Mouse (Mus musculus): ENCODE data around the gene Dock9.
"Not testable (repeated sequence)": the region's sequence is repeated elsewhere in the genome, so short reads cannot be mapped to it uniquely, and the experiment has no call there.

Dock9 gene

DNA sequence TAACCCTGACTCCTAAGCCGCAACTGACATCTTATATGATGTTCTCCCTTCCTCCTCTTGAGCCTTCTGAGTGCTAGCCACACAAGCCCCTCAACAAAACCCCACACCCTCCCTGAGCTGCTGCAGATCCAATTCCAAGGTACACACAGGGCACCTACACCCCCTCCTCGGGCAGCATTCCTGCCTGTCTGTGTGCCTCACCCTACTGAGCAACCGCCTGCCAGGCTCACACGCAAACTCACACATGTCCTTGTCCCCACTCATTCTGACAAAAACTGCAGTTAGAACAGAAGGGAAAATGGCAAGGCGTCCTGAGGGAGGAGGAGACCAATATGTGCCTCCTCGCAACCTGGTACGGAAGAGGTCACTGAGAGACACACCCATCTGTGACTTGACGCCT lies 60.4 kb downstream of the Dock9 start:
- no peak for DNase-seq (ENCODE audit: low spot score)

DNA sequence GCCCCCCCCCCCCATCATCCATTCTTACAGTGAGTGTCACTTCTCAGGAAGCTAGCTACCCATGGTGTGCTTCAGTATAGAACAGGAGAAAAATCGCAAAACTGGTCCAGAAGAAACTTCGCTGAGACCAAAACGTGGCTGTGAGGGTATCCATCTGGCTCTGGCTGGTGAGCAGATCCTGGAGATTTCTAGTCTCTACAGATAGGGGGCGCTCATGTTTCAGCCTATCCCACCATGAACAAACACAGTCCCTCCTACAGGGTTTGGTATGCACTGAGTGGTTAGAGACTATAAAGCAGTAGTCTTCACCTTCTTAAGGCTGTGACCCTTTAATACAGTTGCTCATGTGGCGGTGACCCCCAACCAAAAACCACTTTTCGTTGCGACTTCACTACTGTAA lies 62.0 kb downstream of the Dock9 start:
- no peak for DNase-seq (ENCODE audit: low spot score)

DNA sequence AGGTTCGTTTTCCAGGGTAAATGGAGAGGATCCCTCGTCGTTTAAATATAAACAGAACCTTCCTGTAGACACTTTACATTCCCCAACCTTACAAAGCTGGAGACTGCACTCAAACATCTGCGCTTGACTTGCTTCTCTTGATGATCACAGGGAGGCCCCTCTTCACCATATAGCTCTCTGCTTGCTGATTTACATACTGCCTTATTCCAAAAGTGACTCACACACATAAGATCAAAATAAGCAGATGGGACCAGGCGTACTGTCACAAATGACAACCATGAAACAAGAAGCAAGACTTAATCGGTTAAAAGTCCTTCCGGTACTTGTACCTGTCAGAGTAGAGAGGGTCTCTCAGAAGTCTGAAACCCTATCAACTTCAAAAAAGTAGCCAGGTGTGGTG lies 63.4 kb downstream of the Dock9 start:
- no peak for DNase-seq (ENCODE audit: low spot score)

DNA sequence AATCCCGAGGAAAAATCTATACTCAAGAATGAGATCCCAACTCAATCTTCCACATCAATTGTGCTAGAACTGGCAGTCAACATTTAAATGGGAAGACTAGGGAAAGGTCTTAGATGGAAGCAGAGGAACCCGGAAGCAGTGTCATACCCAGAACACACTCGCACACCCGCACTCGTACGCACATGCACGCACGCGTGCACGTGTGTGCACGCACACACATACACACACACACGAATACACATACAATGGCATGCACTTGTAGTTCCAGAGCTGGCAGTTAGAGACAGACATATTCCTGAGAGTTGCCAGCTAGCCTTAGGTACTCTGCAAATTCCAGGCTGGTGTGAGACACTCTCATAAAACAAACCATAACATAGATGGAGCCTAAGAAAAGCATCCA lies 63.9 kb downstream of the Dock9 start:
- no peak for DNase-seq (ENCODE audit: low spot score)

DNA sequence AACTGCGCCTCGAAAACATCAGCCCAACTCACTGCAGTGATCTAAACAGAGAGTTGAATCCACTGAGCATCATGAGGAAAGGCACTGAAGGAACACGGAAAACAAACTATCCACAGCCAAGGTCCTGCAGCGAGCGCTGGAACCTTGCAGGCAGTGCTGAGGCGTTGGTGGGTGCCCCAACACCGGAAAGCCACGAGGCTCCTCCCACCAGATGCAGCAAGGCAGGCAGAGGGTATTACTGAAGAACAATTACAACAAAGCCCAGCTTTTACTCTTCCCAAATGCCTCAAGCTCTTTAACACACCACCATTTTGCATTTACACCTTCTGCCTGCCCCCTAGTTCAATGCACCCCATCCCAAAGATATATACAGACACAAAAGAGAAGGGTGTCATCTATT lies 65.4 kb downstream of the Dock9 start:
- DNase-seq (ENCODE audit: low spot score) = no peak

DNA sequence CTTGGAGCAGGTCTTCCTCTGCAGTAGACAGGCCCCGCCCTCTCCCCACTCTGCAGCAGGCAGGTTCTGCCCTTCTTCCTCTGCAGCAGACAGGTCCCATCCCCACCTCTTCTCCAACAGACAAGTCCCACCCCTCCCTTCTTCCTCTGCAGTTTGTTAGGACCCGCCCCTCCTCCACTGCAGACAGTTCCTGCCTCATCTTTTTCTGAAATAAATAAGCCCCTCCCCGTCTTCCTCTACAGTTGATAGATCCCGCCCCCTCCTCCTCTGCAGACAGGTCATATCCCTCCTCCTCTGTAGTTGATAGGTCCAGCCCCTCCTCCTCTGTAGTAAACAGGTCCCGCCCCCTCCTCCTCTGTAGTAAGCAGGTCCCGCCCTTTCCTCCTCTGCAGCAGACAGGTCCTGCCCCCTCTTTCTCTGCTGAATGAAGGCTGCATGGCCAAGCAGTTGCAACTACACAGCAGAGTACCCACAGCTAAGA lies 65.9 kb downstream of the Dock9 start:
- DNase-seq (ENCODE audit: low spot score) = no peak

DNA sequence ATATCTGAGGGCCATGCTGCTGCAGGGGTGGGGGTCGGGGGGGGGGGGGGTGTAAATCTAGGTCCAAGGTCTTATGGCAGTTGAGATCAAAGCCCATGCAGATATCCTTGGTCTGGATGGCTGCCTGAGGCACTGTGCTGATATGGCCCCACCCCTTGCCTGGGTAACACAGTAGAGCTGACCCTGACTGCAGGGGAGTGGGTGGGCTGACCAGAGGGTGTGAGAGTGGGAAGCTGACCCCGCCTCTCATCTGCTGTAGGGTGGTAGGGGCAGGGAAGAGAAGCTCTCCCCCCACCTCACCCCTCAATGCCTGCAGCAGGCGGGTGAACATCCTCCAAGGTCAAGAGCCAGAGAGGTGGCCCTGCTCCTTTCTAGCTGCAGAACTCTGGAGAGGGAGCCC lies 66.7 kb downstream of the Dock9 start:
- DNase-seq (ENCODE audit: low spot score) = no peak

DNA sequence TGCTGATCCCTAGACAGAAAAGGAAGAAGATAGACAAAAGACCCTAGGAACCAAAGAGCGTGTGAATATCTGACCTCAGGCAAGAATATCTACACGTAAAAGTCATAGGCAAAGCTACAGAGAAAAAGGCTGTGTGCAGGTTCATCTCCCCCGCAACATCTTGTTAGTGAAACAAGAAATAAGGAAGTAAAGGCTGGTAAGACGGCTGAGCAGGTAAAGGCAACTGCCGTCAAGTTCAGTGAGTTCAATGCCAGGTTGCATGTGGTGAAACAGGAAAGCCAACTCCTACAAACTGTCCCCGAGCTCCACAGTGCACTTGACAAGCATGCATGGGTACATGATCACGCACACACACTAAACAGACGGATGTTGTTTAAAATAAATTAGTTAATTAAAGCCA lies 69.6 kb downstream of the Dock9 start:
- DNase-seq (ENCODE audit: low spot score) = no peak

DNA sequence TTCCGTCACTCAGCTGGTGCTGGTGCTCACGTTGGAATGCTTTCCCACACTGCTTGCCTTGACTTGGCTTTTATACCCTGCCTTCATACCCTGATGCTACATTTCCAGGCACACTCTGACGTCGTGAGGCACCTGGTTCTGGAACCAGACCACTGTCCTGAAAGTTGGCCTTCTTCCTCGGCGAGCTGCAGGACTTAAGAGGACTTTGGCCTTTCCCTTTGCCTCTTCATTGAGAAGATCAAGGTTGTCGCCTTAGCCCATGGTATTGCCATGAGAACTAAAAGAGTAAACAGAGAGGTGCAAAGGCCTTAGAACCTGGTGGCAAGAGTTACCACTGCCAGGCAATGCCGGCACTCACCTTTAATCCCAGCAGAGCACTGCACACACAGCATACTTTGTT lies 73.1 kb downstream of the Dock9 start:
- no peak for DNase-seq (ENCODE audit: low spot score)

DNA sequence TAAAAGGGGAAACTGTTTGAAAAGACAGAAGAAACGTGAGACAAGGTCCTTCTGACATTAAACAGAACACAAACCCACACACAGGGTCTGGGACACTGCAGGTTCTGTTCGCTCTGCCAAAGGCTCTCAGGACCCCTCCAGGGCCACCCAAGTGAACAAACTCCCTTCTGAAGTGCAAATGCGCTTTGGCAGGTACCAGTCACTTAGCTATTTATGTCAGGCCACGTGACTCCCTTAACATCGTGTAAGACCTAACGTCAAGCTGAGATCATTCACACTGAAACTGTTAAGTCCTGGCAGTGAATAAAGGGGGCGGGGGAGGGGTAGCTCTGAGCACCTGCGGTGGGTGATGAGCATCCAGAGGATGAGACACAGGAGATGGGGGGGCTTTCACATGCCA lies 74.9 kb downstream of the Dock9 start:
- DNase-seq (ENCODE audit: low spot score) = no peak

DNA sequence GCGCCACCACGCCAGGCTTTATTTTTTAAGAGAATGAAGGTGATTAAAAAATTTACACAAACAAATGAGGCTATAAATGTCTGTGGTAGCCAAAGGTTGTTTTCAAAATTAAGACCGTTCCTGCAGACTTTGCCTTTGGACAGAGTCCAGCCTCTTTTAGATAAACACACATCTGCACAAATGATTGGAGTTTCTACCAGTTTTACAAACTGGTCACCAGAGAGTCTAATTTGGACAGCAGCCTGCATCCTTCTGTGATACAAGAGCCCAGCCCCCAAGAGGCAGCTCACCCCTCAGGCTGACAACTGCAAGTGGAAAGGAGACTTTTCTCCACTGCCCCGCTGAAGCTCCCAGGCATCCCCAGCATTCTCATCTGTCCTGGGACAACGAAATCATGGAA lies 76.2 kb downstream of the Dock9 start:
- DNase-seq (ENCODE audit: low spot score) = no peak

DNA sequence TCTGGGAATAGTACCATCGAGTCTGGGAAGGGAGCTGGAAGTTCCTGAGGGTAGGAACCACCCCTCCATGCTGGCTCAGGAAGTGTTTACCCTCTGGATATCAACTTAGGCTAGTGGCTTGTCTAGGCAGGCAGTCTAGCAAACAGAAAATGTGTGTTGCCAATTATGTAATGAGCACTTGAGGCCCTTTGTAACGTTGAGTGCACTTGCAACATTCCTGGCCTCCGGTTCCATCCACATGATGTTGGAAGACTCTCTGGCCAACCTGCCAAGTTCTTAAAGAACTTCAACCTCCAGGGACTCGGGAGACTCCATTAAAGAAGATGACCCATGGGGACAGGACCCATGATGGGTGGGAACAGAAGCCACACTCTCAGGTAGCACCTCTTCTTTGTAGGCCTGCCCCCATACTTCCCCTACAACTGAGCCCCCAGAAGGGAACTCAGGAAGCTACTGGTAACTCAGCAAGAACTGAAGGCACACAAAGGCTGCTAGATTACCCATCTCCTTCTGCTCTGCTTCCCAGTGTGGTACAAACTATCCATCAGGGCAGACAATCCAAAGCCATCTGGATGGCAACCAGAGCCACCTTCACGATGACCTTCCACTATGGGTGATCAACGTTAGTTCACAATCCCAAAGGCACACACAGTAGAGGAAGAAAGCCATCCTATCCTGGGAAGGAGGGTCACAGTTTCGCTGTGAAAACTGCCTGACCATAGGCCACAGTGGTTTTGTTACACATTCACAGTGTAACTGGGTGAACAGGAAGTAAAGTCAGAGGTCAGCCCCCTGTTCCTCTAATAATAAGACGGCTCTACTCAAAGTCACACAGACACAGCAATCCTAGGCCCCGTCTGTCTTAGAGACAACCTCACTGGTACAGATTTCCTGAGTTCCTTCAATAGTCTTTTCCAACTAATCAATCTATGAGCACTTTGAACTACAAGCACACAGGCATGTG lies 77.7 kb downstream of the Dock9 start:
- DNase-seq (ENCODE audit: low spot score) = no peak

DNA sequence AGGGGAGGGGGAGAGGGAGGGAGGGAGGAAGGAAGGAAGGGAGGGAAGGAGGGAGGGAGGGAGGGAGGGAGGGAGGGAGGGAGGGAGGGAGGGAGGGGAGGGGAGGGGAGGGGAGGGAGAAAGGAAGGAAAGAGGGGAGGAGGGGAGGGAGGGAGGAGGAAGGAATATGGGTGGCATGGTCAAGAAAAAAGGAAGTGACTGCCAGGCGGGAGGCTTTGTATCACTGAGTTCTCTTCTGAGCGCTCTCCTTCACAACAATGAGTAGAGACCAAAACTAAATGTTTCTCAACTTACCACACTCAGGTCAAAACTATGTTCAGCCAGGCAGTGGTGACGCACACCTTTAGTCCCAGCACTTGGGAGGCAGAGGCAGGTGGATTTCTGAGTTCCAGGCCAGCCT lies 82.8 kb downstream of the Dock9 start:
- not testable (repeated sequence) for DNase-seq (ENCODE audit: low spot score)

DNA sequence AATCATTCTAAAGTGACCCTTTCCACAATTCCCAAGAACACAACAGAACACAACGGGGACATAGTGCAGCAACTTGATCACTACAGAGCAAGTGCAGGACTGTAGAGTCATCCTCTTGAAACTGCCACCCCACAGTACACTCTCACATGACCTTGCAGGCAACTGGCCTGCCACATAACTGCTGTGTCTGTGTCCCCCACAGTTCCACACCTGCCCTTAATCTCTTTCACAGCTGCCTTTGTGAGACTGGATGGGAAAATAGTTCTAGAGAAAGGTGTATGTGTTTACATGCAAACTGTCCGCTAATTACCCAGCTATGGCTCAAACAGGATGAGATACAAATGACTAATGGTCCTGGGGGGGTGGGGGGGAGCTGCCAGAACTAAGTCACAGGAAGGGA lies 83.4 kb downstream of the Dock9 start:
- no peak for DNase-seq (ENCODE audit: low spot score)

DNA sequence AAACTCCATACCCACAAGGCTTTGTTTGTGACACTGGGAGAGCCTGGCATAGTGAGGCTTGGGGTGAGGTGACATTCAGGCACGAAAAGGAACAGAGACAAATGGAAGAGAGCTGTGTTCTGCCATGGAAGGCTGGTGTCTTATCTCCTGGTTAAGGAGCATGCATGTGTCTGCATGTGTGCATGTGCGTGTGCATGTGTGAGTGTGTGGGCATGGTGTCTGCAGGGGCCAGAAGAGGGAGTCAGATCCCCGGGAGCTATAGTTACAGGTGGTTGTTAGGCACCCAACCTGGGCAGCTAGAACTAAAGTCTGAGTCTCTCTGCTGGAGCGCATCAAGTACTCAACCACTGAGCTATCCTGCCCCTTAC lies 83.8 kb downstream of the Dock9 start:
- DNase-seq (ENCODE audit: low spot score) = no peak

DNA sequence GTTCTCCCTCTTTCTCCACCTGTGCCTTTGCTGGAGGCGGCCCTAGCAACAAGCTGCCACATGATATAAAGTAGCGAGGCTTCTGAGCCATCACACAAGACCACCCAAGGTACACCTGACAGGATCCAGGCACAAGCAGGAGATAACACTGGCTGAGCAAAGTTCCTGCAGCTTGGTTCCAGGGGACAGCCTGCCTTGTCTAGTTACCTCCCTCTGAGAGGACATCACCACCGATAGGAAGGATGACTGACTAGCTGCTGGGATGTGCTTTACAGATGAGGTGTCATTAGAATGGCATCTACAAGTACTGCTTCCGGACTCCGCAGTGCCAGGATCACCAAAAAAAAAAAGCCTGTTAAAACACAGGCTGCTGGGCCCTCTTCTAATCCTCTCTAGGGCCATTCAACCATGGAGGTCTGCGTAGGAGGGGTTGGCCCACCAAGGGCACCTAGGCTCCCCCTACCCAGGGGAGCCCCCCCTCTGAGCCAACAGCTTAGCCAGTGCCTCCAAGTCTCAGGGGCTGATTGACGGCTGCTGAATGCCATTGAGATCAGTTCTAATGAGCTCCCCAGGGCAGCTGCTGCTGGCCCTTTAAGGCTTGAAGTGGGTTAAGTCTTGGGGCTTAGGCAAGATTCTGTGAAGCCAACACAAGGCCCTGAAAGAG lies 84.3 kb downstream of the Dock9 start:
- no peak for DNase-seq (ENCODE audit: low spot score)

DNA sequence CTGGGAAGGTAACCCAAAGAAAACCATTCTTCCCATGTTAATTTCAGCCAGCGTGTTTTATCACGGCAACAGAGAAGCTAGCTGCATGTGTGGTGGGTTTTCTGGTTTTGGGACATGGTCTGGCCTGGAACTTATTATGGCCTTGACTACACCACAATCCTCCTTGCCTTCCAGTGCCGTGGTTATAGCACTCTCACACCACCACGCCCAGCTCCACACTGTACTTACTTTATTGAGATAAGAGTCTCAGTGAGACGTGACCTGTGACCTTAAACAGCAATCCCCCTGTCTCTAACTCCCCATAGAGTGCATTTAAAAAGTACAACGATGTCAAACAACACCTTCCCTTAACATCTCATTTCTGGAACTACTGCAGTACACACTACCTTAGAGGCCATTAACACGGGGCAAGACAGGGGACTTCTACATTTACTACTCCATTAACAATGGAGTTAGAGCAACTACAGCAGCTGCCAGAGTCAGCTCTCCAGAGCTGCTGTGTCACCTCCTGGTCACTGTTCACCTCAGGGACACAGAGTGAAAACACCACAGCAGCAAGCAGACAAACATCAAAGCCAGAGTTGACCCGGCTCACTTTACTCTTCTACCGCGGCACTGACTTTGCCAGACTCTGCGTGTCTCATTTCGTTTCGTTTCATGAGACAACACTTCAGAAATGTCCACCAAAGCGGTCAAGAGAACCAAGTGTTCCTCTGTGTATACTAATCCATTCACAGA lies 86.4 kb downstream of the Dock9 start:
- no peak for DNase-seq (ENCODE audit: low spot score)

DNA sequence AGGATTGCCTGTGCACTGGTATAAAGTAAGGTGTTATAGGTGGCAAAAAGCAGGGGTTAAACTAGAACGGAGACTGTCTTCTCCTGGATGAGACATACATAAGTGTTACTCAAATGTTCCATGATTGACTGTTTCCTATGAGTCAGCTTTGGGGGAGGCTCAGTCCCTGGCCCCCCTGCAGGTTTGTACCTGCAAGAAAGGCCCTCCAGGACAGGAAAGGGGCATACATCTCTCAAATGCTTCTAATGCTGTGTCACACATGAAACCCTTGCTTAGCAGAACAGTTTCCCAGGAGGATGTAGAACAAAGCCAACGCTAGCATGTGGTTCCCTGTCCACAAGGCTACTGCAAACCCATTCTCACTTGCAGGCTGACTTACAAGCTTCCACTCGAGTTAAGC lies 87.5 kb downstream of the Dock9 start:
- no peak for DNase-seq (ENCODE audit: low spot score)

DNA sequence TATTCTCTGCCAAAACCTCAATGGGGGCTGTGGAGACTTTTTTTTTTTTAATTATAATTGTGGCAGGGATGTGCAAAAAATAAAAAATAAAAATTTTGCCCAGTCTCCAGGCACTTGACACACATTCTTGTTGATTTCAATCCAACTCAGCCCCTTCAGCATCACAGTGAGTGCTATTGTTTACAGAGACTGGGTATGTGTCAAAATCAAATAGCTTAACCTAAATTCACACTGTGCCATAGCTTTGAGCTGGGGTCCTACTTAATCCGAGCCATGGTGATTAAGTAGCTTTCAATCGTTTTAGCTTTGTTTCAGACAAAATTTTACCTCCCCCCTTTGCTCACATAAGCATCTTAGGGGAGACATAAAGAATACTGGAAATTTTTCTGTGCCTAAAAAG lies 89.4 kb downstream of the Dock9 start:
- no peak for DNase-seq (ENCODE audit: low spot score)

DNA sequence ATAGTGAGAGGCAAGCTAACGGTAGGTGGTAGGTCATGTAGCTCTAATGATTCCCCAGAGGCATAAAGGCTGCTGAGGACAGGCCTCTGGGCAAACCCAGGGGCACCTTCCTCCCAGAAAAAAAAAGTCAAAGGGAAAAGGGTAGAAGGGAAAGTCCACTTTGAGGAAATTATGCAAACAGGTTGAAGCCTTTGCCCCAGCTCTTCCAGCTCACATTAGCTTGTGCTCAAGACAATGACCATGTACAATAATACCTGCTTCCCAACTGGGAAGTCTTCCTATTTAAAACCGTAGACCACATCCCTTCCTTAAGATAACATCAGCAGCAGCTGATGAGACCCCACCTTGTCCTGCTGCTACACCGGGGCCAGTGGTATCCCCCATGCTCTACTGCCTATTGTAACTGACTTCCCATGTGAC lies 91.1 kb downstream of the Dock9 start:
- no peak for DNase-seq (ENCODE audit: low spot score)

DNA sequence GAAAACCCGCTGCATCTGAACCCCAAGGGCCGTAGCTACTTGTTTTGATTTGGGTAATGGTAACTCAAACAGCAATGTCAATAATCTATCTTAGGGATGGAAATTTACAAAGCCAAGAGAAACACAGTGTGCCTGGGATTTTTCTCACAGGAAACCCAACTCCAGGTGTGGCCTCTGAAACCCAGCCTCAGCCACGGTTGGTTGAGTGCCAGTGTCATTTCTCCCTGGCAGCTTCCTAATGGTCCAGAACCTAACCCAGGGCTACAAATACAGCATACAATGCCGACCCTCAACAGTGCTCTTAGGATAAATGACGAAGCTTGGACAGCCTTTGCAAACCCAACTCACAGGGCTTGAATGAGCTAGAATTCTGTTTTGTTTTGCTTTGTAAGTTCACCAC lies 92.0 kb downstream of the Dock9 start:
- no peak for DNase-seq (ENCODE audit: low spot score)

DNA sequence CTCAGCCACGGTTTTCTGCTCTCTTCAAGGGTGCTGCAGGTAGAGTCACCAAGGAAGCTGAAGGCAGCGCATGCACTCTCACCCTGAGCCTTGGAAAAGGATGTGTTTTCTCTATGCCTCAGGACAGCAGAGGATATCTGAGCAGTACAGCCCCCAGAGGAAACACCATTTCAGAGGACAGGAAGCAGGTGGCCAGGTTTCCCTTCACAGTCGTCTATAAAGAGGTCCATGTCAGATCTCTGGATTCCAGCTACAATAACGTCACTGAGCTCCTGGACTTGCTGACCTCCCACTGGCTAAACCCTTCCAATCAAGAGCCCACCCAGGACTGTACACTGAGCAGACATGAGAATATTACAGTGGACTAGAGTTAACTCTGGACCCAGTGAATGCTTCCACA lies 95.1 kb downstream of the Dock9 start:
- no peak for DNase-seq (ENCODE audit: low spot score)

DNA sequence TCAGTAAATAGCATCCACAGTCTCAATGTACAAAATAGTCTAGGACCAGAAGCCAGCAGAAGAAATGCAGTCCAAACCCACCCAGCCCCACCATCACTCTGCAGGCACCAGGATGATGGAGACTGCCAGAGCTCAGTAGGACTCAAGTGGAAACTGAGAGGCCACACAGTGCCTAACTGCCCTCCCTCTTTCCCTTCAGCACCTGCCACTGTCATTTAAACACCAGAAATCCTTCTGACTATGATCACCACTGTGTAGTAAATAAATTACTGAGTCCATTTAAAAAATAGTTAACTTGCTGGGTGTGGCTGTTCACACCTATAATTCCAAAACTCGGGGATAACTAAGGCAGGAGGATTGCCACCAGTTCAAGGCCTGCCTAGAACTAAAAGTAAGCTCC lies 97.6 kb downstream of the Dock9 start:
- DNase-seq (ENCODE audit: low spot score) = no peak

Measured in spleen, adult 12 weeks (tissue).